Mouse (Mus musculus): ENCODE measurements around the gene Yes1. TPM values are rescaled to one million over a fixed set of nuclear protein-coding genes. Genes with fewer than 3 reads are reported as not detected.

Yes1 gene
- polyA plus RNA-seq, 1 experiment from 2014 or later: 23.8 TPM

Other genes with a start within 250 kb of the Yes1 start
- gene Ppp1cb, start 152.3 kb upstream of the Yes1 start, polyA plus RNA-seq (2016; fragmentation: Nextera tagmentation; extraction: Ambion mirVana): 148 and 198 TPM in 2 replicates
- gene Pisd, start 174.5 kb downstream of the Yes1 start, polyA plus RNA-seq (2016; fragmentation: Nextera tagmentation; extraction: Ambion mirVana): 79.6 and 88.3 TPM in 2 replicates
- gene Gm20671, start 215.9 kb downstream of the Yes1 start, polyA plus RNA-seq (2016; fragmentation: Nextera tagmentation; extraction: Ambion mirVana): not detected in 2 replicates
- 17.6 and 18.2 TPM in 2 replicates for gene Prr14l, start 243.1 kb downstream of the Yes1 start, polyA plus RNA-seq (2016; fragmentation: Nextera tagmentation; extraction: Ambion mirVana)